Mouse (Mus musculus): ENCODE data around the gene Synj2.

- TF ChIP-seq CTCF (conservative IDR thresholded peaks at IDR 0.05; ENCODE audit: insufficient read depth, insufficient read length, low read depth, low read length), result no peak
- no peak for TF ChIP-seq POLR2A (IDR thresholded peaks at IDR 0.05; ENCODE audit: low read depth, low read length)
Observed at GRCm38 (mm10) chr17:5952455-5952854, 11.4 kb downstream of the Synj2 start.

Data from kidney, adult 2 months (tissue).